Mouse (Mus musculus): ENCODE results near the gene Nr2c2. TPM values are rescaled to one million over a fixed set of nuclear protein-coding genes. Genes with fewer than 3 reads are reported as not detected.

Gene Nr2c2
- polyA plus RNA-seq, 1 experiment from 2014 or later: 22.5 TPM

DNA sequence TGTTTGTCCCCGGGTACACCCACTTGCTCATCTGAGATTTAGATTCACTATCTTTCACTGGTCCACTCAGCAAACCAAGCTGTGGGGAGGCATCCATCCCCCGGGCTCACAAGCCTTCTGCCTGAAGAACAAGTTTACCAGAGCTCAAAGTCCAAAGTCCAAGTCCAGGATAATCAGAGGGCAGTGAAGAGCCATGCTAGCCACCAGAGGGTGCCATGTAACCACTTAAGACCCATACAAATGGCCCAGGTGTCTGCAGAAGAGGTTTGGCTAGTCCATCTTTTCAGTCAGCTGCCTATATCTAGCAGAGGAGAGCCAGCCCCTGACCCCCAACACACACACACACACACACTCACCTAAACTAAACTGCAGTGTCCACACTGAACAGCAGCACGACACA lies 128.3 kb downstream of the Nr2c2 start:
- 43% methylated on average over 3 of the region's 3 CpGs for WGBS
- Histone ChIP-seq H3K4me1 (0 out of 2 replicates have a peak, but pooled peaks cover 4% of the 10 kb centered on the region), H3K27ac (replicated peaks) (no peak overlapping the region), H3K27me3 (replicated peaks; ENCODE audit: low read depth, poor library complexity, severe bottlenecking) (no peaks in the 10 kb centered on the region), H3K36me3 (replicated peaks) (no peaks in the 10 kb centered on the region), H3K4me3 (no peak overlapping the region), H3K9me3 (no peaks in the 10 kb centered on the region)
- DNase-seq (ENCODE audit: low spot score): peak; percentile 49

DNA sequence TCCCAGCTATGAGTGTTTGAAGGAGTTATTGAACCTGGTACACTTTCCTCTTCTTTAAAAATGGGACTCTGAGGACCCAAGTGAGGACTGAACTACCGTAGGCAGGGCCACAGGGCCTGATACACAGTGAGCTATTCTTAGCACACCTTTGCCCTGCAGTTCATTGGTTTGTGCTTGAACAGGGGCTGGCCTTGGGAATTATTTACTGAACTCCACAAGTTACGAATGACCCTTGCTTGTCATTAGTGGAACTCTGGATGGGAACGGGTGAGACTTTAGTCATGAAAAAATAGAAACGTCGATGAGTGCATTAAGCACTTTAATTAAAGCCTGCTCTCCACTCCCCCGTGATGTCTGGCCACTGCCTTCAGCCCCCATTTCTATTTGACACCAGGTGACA lies 130.4 kb downstream of the Nr2c2 start:
- WGBS: 82% methylated on average over 6 of the region's 6 CpGs
- H3K27me3 ChIP-seq (replicated peaks; ENCODE audit: low read depth, poor library complexity, severe bottlenecking): no peaks in the 10 kb centered on the region
- DNase-seq (ENCODE audit: low spot score): no peak

GRCm38 (mm10) chr6:92222021-92222420 lies 130.8 kb downstream of the Nr2c2 start:
- Histone ChIP-seq H3K27ac (replicated peaks) (no peak overlapping the region), H3K27me3 (replicated peaks; ENCODE audit: low read depth, poor library complexity, severe bottlenecking) (no peaks in the 10 kb centered on the region), H3K4me1 (no peaks in the 10 kb centered on the region), H3K9me3 (no peaks in the 10 kb centered on the region), H3K36me3 (replicated peaks) (no peaks in the 10 kb centered on the region), H3K4me3 (no peak overlapping the region)
- no peak for DNase-seq (ENCODE audit: low spot score)
- 86% methylated on average over 3 of the region's 3 CpGs for WGBS

More for the DNA sequence above, 130.4 kb downstream of the Nr2c2 start:
- no peaks in the 10 kb centered on the region for H3K4me1 ChIP-seq
- no peak overlapping the region for H3K4me3 ChIP-seq
- no peaks in the 10 kb centered on the region for H3K9me3 ChIP-seq
- no peaks in the 10 kb centered on the region for H3K36me3 ChIP-seq (replicated peaks)
- H3K27ac ChIP-seq (replicated peaks): no peak overlapping the region

Other genes with a start within 250 kb of the Nr2c2 start
- 36.2 and 38.3 TPM in 2 replicates for gene Ccdc174, start 213.3 kb upstream of the Nr2c2 start, polyA plus RNA-seq (2016; fragmentation: Nextera tagmentation; extraction: Ambion mirVana)
- 0.47 and 0.51 TPM in 2 replicates for gene 4930590J08Rik, start 188.6 kb upstream of the Nr2c2 start, polyA plus RNA-seq (2016; fragmentation: Nextera tagmentation; extraction: Ambion mirVana)
- 6.2 and 7.1 TPM in 2 replicates for gene Fgd5, start 112.5 kb upstream of the Nr2c2 start, polyA plus RNA-seq (2016; fragmentation: Nextera tagmentation; extraction: Ambion mirVana)
- gene Mrps25, start 92.6 kb downstream of the Nr2c2 start, polyA plus RNA-seq (2016; fragmentation: Nextera tagmentation; extraction: Ambion mirVana): 103 and 106 TPM in 2 replicates
- 27.2 and 31.7 TPM in 2 replicates for gene Rbsn, start 123.5 kb downstream of the Nr2c2 start, polyA plus RNA-seq (2016; fragmentation: Nextera tagmentation; extraction: Ambion mirVana)
- gene Trh, start 153.3 kb downstream of the Nr2c2 start, polyA plus RNA-seq (2016; fragmentation: Nextera tagmentation; extraction: Ambion mirVana): 0.45 and 1.2 TPM in 2 replicates